ENCODE assay signal across 20 mouse cellular contexts in genomic region chr16:45224431-45225008, GRCm38 (mm10). TPM values are rescaled to one million over a fixed set of nuclear protein-coding genes. Genes with fewer than 3 reads are reported as not detected.
DNase-seq lines count a peak whose midpoint lies in the region; ATAC-seq and TF ChIP-seq lines count a peak whose summit lies in the region.
"Had no signal": no experiment of that assay in that cellular context is flagged by ENCODE, and none has a peak within 500 bp of the region (broad histone marks: within the 10 kb centered on the region; RNA-seq: fewer than 3 reads in every experiment).

No protein-coding gene starts in this region.

- ATAC-seq in embryonic facial prominence, embryonic 14.5 days (ENCODE audit: low read depth), result no peak
- no peak for ATAC-seq in kidney, embryonic 16.5 days (ENCODE audit: low FRiP score, low TSS enrichment)

- intact Hi-C loops in left cerebral cortex, adult 2 months (cut with DNase I), result no loop called here

- no peaks in the 10 kb centered on the region for H3K9me3 ChIP-seq in embryonic facial prominence, embryonic 14.5 days (ENCODE audit: control insufficient read depth, low read length)
- no peaks in the 10 kb centered on the region for H3K9me3 ChIP-seq in embryonic facial prominence, embryonic 10.5 days
- H3K9me3 ChIP-seq in kidney, embryonic 16.5 days (ENCODE audit: low read length), result no peaks in the 10 kb centered on the region
- H3K9me3 ChIP-seq: embryonic facial prominence, embryonic 13.5 days; G1E; limb, embryonic 15.5 days; midbrain, embryonic 12.5 days; stomach, embryonic 15.5 days had no signal

- no peaks in the 10 kb centered on the region for H3K4me1 ChIP-seq in embryonic facial prominence, embryonic 14.5 days (ENCODE audit: control insufficient read depth, insufficient read depth, low read length)
- H3K4me1 ChIP-seq in embryonic facial prominence, embryonic 10.5 days, result no peaks in the 10 kb centered on the region
- no peaks in the 10 kb centered on the region for H3K4me1 ChIP-seq in kidney, embryonic 16.5 days (ENCODE audit: insufficient read depth, low read length)
- H3K4me1 ChIP-seq: embryonic facial prominence, embryonic 13.5 days; limb, embryonic 15.5 days; stomach, embryonic 15.5 days had no signal

- DNase-seq in embryonic facial prominence, embryonic 14.5 days (ENCODE audit: low spot score), result peak; percentile 22
- DNase-seq in embryonic facial prominence, embryonic 10.5 days (ENCODE audit: low spot score), result no peak
- DNase-seq in thymus, postnatal 0 days (ENCODE audit: low spot score), result peak; percentile 29
- DNase-seq in thymus, postnatal 10 days (ENCODE audit: low spot score in 2 of 2), result no peak
- peak; percentile 82 for DNase-seq in induced T-regulatory cell, adult 2 months (ENCODE audit: low read depth)
- DNase-seq in retina, embryonic 14.5 days (ENCODE audit: low spot score), result no peak
- no peak for DNase-seq in left cerebral cortex, adult 2 months (ENCODE audit: extremely low spot score in 1 of 2, low spot score in 2 of 2)
- DNase-seq: adrenal gland, adult 8-10 months; cerebellum, adult 18-20 months; kidney, adult 11 months; kidney, postnatal 4 days; lung, embryonic 14.5 days had no signal

- H3K9ac ChIP-seq in embryonic facial prominence, embryonic 14.5 days (ENCODE audit: low read depth, low read length), result no peak overlapping the region
- H3K9ac ChIP-seq in kidney, embryonic 16.5 days (replicated peaks; ENCODE audit: low read length), result no peak overlapping the region
- H3K9ac ChIP-seq: embryonic facial prominence, embryonic 13.5 days; hindbrain, embryonic 14.5 days; limb, embryonic 15.5 days; lung, embryonic 14.5 days; midbrain, embryonic 12.5 days; stomach, embryonic 15.5 days had no signal

- TF ChIP-seq CTCF in left cerebral cortex, adult 2 months (IDR thresholded peaks at IDR 0.05), result no peak

- no peaks in the 10 kb centered on the region for H3K36me3 ChIP-seq in embryonic facial prominence, embryonic 14.5 days (ENCODE audit: control insufficient read depth, insufficient read depth, low read length)
- no peaks in the 10 kb centered on the region for H3K36me3 ChIP-seq in embryonic facial prominence, embryonic 10.5 days (replicated peaks)
- H3K36me3 ChIP-seq in kidney, embryonic 16.5 days (ENCODE audit: insufficient read depth, low read length), result no peaks in the 10 kb centered on the region
- H3K36me3 ChIP-seq: embryonic facial prominence, embryonic 13.5 days; G1E; limb, embryonic 15.5 days; midbrain, embryonic 12.5 days; stomach, embryonic 15.5 days had no signal

- H3K27ac ChIP-seq in embryonic facial prominence, embryonic 14.5 days (replicated peaks; ENCODE audit: low read depth, low read length), result no peak overlapping the region
- H3K27ac ChIP-seq in embryonic facial prominence, embryonic 10.5 days (replicated peaks), result no peak overlapping the region
- H3K27ac ChIP-seq in kidney, embryonic 16.5 days (ENCODE audit: low read length), result no peak overlapping the region
- no peak overlapping the region for H3K27ac ChIP-seq in left cerebral cortex, adult 2 months
- H3K27ac ChIP-seq: embryonic facial prominence, embryonic 13.5 days; hindbrain, embryonic 14.5 days; limb, embryonic 15.5 days; midbrain, embryonic 12.5 days; stomach, embryonic 15.5 days had no signal

- no peak overlapping the region for H3K4me2 ChIP-seq in embryonic facial prominence, embryonic 14.5 days (ENCODE audit: low read depth, low read length)
- H3K4me2 ChIP-seq in kidney, embryonic 16.5 days (replicated peaks; ENCODE audit: low read depth, low read length), result no peak overlapping the region
- H3K4me2 ChIP-seq: embryonic facial prominence, embryonic 13.5 days; hindbrain, embryonic 14.5 days; limb, embryonic 15.5 days; lung, embryonic 14.5 days; midbrain, embryonic 12.5 days; stomach, embryonic 15.5 days had no signal

- H3K4me3 ChIP-seq in embryonic facial prominence, embryonic 14.5 days (ENCODE audit: low read depth, low read length), result no peak overlapping the region
- no peak overlapping the region for H3K4me3 ChIP-seq in embryonic facial prominence, embryonic 10.5 days
- no peak overlapping the region for H3K4me3 ChIP-seq in kidney, embryonic 16.5 days (ENCODE audit: low read length)
- no peak overlapping the region for H3K4me3 ChIP-seq in left cerebral cortex, adult 2 months
- H3K4me3 ChIP-seq: embryonic facial prominence, embryonic 13.5 days; limb, embryonic 15.5 days; midbrain, embryonic 12.5 days; stomach, embryonic 15.5 days had no signal

- 52% methylated on average over 4 of the region's 4 CpGs for WGBS in embryonic facial prominence, embryonic 14.5 days
- 72% methylated on average over 4 of the region's 4 CpGs for WGBS in embryonic facial prominence, embryonic 10.5 days
- 48% methylated on average over 4 of the region's 4 CpGs for WGBS in kidney, embryonic 16.5 days

- no peaks in the 10 kb centered on the region for H3K27me3 ChIP-seq in embryonic facial prominence, embryonic 14.5 days (replicated peaks; ENCODE audit: control insufficient read depth, insufficient read depth, low read length)
- H3K27me3 ChIP-seq in embryonic facial prominence, embryonic 10.5 days (replicated peaks; ENCODE audit: low read depth, poor library complexity, severe bottlenecking), result no peaks in the 10 kb centered on the region
- H3K27me3 ChIP-seq in kidney, embryonic 16.5 days (ENCODE audit: insufficient read depth, low read length), result no peaks in the 10 kb centered on the region
- H3K27me3 ChIP-seq: embryonic facial prominence, embryonic 13.5 days; limb, embryonic 15.5 days; midbrain, embryonic 12.5 days; stomach, embryonic 15.5 days had no signal

RNA-seq across cellular contexts. Expression of gene Btla, which starts 0.4 kb away (rescaled TPM):
- polyA plus RNA-seq in embryonic facial prominence, embryonic 14.5 days (2014; fragmentation: Nextera tagmentation; extraction: Ambion mirVana), result 0.49 and 0.80 TPM in 2 replicates
- polyA plus RNA-seq in embryonic facial prominence, embryonic 10.5 days (2016; fragmentation: Nextera tagmentation; extraction: Ambion mirVana), result 0.16 and 0.32 TPM in 2 replicates
- 5.1 and 5.8 TPM in 2 replicates for polyA plus RNA-seq in thymus, postnatal 0 days (2015; fragmentation: Nextera tagmentation; extraction: Ambion mirVana)
- polyA plus RNA-seq in kidney, embryonic 16.5 days (2015; fragmentation: Nextera tagmentation; extraction: Ambion mirVana), result 0.06 and 0.22 TPM in 2 replicates
- under 1 TPM; 0.28 to 0.54 TPM for total RNA-seq in left cerebral cortex, adult 2 months (2021)
- polyA plus RNA-seq: G1E; heart, postnatal 0 days; hindbrain, embryonic 14.5 days had no signal

Comparison
In these comparisons a context has a peak if more than half of its experiments do, and no peak if none do; other contexts are left out.
1. DNase-seq: peak in embryonic facial prominence, embryonic 14.5 days (single experiment), thymus, postnatal 0 days (single experiment) and induced T-regulatory cell, adult 2 months (single experiment); none in embryonic facial prominence, embryonic 10.5 days (single experiment), thymus, postnatal 10 days (0 of 2), retina, embryonic 14.5 days (single experiment) and left cerebral cortex, adult 2 months (0 of 2).